Mouse (Mus musculus) frontal cortex, postnatal 36 days (tissue): ENCODE data around the gene Echs1.

Source experiments
- DNase-seq, 2 experiments: peaks; one replicate each; pipeline ENCODE4 v3.0.0; 2022; ENCODE audit warnings: low spot score in 2 of 2

Echs1 gene

GRCm38 (mm10) chr7:140061832-140062130, 54.5 kb downstream of the Echs1 start:
- no peak for DNase-seq

- DNase-seq = no peak
Measured at GRCm38 (mm10) chr7:140060936-140061831, 55.1 kb downstream of the Echs1 start.

- no peak for DNase-seq
Measured at GRCm38 (mm10) chr7:140059601-140060000, 56.7 kb downstream of the Echs1 start.

- no peak for DNase-seq
Measured at GRCm38 (mm10) chr7:140058528-140058927, 57.7 kb downstream of the Echs1 start.

- DNase-seq = no peak
Measured at GRCm38 (mm10) chr7:140057413-140058407, 58.6 kb downstream of the Echs1 start.
